Mouse (Mus musculus): ENCODE data around the gene Mdga1. TPM values are rescaled to one million over a fixed set of nuclear protein-coding genes. Genes with fewer than 3 reads are reported as not detected.
"Not testable (repeated sequence)": the region's sequence is repeated elsewhere in the genome, so short reads cannot be mapped to it uniquely, and the experiment has no call there.

Gene Mdga1
- total RNA-seq, 1 experiment from 2014 or later, result 29.9 TPM

DNA sequence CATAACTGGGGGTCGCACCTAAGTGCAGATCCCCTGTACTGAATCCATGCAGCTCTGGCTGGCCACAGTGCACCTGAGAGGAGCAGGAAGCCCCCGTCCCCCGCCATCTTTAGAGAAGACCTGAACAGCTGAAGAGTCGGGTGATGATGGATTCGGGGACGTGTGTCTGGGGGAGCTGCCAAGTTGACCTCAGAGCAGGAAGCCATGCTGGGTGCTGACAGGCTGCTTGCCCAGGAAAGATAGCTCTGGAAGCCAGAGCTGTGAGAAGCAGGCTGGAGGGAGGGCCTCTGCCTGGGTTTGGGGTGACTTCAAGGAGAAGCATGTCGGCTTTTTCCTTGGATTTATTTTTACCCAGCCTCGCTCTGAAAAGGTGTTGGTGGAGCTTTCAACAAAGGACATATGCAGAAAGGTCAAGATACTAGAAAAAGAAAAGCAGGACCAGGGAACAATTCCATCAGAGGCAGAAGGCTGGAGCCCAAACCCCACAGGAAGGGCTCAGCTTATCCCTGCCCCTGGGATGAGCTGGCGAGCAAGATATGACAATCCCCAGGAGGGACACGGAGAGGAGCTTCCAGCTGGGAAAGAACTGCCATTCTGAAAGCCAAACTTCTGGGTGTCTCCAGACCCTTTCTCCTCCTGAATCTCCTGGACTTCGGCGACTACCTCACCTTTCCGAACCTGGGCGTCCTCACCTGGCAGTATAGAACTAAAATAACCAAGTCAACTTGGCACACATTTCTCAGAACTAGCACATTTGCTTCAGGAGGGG lies 146.3 kb downstream of the Mdga1 start:
- peak; percentile 79 for ATAC-seq (replicated peaks; ENCODE audit: low read depth, poor library complexity, severe bottlenecking)

GRCm38 (mm10) chr17:29819608-29820007 lies 150.3 kb downstream of the Mdga1 start:
- ATAC-seq (replicated peaks; ENCODE audit: low read depth, poor library complexity, severe bottlenecking), result no peak

DNA sequence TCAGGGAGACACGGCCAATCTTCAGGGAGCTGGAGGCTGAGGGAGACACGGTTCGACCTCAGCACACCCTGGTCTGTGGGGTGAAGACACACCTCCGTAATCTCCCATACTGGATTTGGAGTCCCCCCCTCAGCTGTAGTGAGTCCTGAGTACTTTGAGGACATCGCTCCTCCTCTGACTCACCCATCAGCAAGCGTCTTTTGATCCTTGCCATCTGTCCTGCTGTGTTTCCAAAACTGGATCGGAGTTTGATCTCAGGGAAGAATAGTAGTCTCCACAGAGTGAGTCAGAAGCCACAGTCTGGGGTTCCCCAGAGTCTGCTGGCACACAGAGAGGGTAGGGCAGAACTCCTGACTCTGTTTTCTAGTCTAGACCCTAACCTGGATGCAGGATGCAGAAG lies 150.9 kb downstream of the Mdga1 start:
- no peak for ATAC-seq (replicated peaks; ENCODE audit: low read depth, poor library complexity, severe bottlenecking)

GRCm38 (mm10) chr17:29818264-29818945 lies 151.5 kb downstream of the Mdga1 start:
- ATAC-seq (replicated peaks; ENCODE audit: low read depth, poor library complexity, severe bottlenecking), result no peak

DNA sequence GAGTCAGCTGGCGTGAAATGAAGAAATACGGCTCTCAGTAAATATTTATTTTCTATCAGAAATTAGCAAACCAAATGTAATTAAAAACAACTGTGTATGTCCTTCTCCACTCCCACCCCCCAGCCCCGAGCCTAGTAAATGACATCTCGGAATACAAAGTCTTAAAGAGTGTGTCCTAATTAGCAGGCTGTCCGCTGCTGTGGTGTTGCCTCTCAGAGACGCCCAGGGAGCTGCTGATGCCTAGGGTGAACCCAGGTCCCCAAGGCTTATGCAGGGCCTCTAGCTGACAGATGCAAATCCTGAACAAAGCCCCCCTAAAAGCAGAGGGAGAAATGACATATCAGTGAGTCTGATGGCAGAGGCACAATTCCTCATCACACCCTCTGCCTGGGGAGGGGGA lies 155.1 kb downstream of the Mdga1 start:
- no peak for ATAC-seq (replicated peaks; ENCODE audit: low read depth, poor library complexity, severe bottlenecking)

- ATAC-seq (replicated peaks; ENCODE audit: low read depth, poor library complexity, severe bottlenecking), result no peak
Measured at GRCm38 (mm10) chr17:29813328-29813727, 156.6 kb downstream of the Mdga1 start.

- no peak for ATAC-seq (replicated peaks; ENCODE audit: low read depth, poor library complexity, severe bottlenecking)
Measured at GRCm38 (mm10) chr17:29803545-29803944, 166.3 kb downstream of the Mdga1 start.

- peak; percentile 83 for ATAC-seq (replicated peaks; ENCODE audit: low read depth, poor library complexity, severe bottlenecking)
Measured at GRCm38 (mm10) chr17:29801358-29801757, 168.5 kb downstream of the Mdga1 start.

DNA sequence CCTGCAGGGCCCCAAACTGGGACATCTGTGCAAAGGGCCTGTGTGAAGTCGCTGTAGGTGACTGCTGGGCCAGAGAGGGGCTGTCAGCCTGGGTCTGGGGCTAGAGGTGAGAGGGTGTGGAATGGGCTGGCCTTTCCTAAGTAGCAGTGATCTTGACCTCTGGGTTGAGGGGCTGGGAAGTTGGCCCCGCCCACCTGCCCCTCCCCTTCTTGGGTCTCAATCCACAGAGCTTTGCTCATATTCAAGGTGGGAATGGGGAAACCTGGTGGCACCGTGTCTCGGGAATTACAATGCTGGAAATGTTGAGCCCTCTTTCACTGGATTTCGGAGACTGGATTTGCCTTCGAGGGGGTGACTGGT lies 169.8 kb downstream of the Mdga1 start:
- no peak for ATAC-seq (replicated peaks; ENCODE audit: low read depth, poor library complexity, severe bottlenecking)

GRCm38 (mm10) chr17:29799398-29800095 lies 170.3 kb downstream of the Mdga1 start:
- ATAC-seq (replicated peaks; ENCODE audit: low read depth, poor library complexity, severe bottlenecking), result no peak

DNA sequence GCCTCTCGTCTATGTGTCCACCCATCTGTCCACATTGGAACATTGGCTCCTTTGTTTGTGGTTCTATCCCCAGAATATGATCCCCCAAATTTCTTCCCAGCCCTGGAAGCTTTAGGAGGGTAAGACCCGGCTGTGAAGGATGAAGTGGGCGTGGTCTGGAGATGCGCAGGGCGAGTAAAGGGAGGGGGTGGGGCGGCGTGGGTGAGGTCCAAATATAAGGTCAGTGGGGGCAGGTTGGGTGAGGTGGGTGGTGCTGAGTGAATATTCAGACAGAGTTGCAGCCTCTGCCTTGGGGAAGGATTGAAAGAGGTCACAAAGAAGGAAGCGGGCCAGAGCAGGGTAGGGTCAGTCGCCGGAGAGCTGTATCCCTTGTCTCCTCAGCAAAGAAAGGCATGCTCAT lies 171.7 kb downstream of the Mdga1 start:
- ATAC-seq (replicated peaks; ENCODE audit: low read depth, poor library complexity, severe bottlenecking), result no peak

DNA sequence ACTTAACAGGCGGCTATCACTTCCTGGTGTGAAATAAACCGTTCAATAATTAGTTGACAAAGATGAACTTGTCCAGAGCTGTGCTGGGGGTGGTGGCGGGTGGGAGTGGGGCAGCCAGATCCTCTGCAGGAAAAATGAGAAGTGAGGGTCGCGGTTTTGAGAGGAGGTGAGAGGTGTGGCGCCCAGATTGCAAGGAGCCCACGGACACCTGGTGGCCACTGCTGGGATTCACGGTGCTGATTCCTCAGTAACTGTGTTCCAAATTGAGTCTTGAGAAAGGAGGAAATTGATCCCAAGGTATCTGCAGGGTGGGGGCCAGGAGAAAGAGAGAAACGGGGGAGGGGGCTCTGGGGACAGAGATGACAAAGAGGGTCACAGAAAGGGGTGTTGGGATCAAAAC lies 173.1 kb downstream of the Mdga1 start:
- ATAC-seq (replicated peaks; ENCODE audit: low read depth, poor library complexity, severe bottlenecking), result no peak

GRCm38 (mm10) chr17:29796086-29796485 lies 173.8 kb downstream of the Mdga1 start:
- peak; percentile 74 for ATAC-seq (replicated peaks; ENCODE audit: low read depth, poor library complexity, severe bottlenecking)

GRCm38 (mm10) chr17:29795050-29795770 lies 174.7 kb downstream of the Mdga1 start:
- ATAC-seq (replicated peaks; ENCODE audit: low read depth, poor library complexity, severe bottlenecking), result no peak

- ATAC-seq (replicated peaks; ENCODE audit: low read depth, poor library complexity, severe bottlenecking), result no peak
Measured at GRCm38 (mm10) chr17:29791531-29792050, 178.3 kb downstream of the Mdga1 start.

DNA sequence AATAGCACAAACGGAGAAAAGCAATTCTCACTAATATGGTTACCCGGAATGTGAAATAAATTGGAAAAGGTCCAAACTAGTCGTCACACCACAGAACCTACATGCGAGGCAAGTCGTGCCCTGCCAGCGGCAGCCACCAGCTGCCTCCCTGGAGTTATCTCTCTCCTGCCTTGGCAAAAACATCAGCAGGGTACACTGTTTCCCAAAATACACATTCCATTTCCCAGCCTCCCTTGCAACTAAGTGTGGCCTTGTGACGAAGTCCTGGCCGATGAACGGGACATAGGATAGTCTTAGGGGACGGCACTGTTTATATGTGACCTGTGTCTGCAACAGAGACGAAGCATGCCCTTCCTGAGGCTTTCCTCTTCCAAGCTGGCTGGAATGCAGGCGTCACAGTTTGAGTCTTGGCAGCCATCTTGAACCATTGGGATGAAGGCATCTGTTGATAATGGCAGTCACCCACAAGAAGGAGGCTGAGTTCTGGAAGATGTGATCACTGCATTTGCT lies 179.6 kb downstream of the Mdga1 start:
- ATAC-seq (replicated peaks; ENCODE audit: low read depth, poor library complexity, severe bottlenecking), result no peak

DNA sequence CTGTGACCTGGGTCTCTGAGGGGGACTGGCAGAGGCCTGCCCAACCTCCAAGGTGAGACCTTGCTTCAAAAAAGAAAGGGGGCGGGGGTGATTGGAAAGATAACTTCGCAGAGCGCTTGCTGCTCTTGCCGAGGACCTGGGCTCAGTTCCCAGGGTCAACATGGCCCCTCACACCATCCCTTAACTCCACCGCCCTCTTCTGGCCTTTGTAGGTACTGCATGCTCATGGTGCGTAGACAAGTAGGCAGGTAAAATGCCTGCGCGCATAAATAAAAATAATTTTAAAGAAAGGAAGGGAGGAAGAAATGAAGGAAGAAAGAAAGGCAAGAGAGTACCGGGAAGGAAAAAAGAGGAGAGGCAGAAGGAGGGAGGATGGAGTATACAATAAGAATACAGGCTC lies 180.2 kb downstream of the Mdga1 start:
- no peak for ATAC-seq (replicated peaks; ENCODE audit: low read depth, poor library complexity, severe bottlenecking)

- no peak for ATAC-seq (replicated peaks; ENCODE audit: low read depth, poor library complexity, severe bottlenecking)
Measured at GRCm38 (mm10) chr17:29788573-29788972, 181.3 kb downstream of the Mdga1 start.

- ATAC-seq (replicated peaks; ENCODE audit: low read depth, poor library complexity, severe bottlenecking), result no peak
Measured at GRCm38 (mm10) chr17:29784820-29785219, 185.1 kb downstream of the Mdga1 start.

DNA sequence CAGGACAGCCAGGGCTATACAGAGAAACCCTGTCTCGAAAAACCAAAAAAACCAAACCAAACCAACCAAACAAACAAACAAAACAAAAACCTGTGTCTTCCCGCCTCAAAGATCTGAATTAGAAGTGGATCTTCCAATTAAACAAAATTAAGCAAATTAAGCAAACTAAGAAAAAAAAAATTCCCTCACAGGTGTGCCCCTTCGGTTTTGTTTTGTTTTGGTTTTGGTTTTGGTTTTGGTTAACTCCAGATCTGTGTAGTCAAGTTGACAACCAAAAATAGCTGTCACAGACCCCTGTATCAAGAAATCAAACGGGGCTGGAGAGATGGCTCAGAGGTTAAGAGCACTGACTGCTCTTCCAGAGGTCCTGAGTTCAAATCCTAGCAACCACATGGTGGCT lies 188.4 kb downstream of the Mdga1 start:
- not testable (repeated sequence) for ATAC-seq (replicated peaks; ENCODE audit: low read depth, poor library complexity, severe bottlenecking)
